Mouse (Mus musculus): ENCODE measurements around the gene Cd300lg. TPM values are rescaled to one million over a fixed set of nuclear protein-coding genes. Genes with fewer than 3 reads are reported as not detected.

Cd300lg gene
- polyA plus RNA-seq, 1 experiment from 2014 or later, result 0.27 TPM

GRCm38 (mm10) chr11:102039487-102040137 is 1.7 kb upstream of the Cd300lg start:
- Histone ChIP-seq H3K4me3 (ENCODE audit: low read depth, low read length) (no peak overlapping the region), H3K36me3 (ENCODE audit: control insufficient read depth, insufficient read depth, low read length) (no peaks in the 10 kb centered on the region), H3K27ac (ENCODE audit: low read depth, low read length) (no peak overlapping the region), H3K9me3 (ENCODE audit: control insufficient read depth, low read length) (no peaks in the 10 kb centered on the region), H3K27me3 (replicated peaks; ENCODE audit: control insufficient read depth, insufficient read depth, low read length) (no peaks in the 10 kb centered on the region), H3K9ac (ENCODE audit: low read depth, low read length) (no peak overlapping the region), H3K4me2 (no peak overlapping the region), H3K4me1 (replicated peaks; ENCODE audit: control insufficient read depth, insufficient read depth, low read length) (no peaks in the 10 kb centered on the region)
- no peak for ATAC-seq (replicated peaks; ENCODE audit: low FRiP score)
- WGBS, result 69% methylated on average over 13 of the region's 13 CpGs
- no peak for DNase-seq (ENCODE audit: low spot score)

- no peaks in the 10 kb centered on the region for H3K9me3 ChIP-seq (ENCODE audit: control insufficient read depth, low read length)
- no peaks in the 10 kb centered on the region for H3K36me3 ChIP-seq (ENCODE audit: control insufficient read depth, insufficient read depth, low read length)
- peak; percentile 82 for DNase-seq (ENCODE audit: low spot score)
- H3K4me3 ChIP-seq (ENCODE audit: low read depth, low read length), result no peak overlapping the region
- H3K4me1 ChIP-seq (replicated peaks; ENCODE audit: control insufficient read depth, insufficient read depth, low read length), result no peaks in the 10 kb centered on the region
- H3K9ac ChIP-seq (ENCODE audit: low read depth, low read length), result no peak overlapping the region
- no peak overlapping the region for H3K27ac ChIP-seq (ENCODE audit: low read depth, low read length)
- no peaks in the 10 kb centered on the region for H3K27me3 ChIP-seq (replicated peaks; ENCODE audit: control insufficient read depth, insufficient read depth, low read length)
- no peak overlapping the region for H3K4me2 ChIP-seq
- peak; percentile 58 for ATAC-seq (replicated peaks; ENCODE audit: low FRiP score)
- under 1% methylated on average over 9 of the region's 9 CpGs for WGBS
Measured at GRCm38 (mm10) chr11:102040138-102040524, 1.2 kb upstream of the Cd300lg start.

DNA sequence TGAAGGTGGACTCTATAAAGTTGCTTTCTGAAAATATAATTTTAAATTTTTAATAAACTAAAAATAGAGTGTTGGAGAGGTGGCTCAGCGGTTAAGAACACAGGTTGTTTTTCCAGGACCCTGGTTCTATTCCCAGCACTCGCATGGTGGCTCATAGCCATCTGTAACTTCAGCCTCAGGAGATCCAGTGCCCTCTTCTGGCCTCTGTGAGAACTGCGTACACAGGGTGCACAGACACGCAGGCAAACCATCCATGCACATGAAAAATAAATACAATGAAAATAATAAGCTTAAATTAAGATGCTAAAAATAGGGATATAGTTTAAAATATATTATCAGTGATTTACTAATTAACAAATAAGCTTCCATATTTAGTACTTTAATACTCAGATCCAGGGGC is 663 bp upstream of the Cd300lg start:
- Histone ChIP-seq H3K27ac (ENCODE audit: low read depth, low read length) (no peak overlapping the region), H3K4me3 (ENCODE audit: low read depth, low read length) (no peak overlapping the region), H3K36me3 (ENCODE audit: control insufficient read depth, insufficient read depth, low read length) (0 out of 2 replicates have a peak, but pooled peaks cover 1% of the 10 kb centered on the region), H3K4me2 (no peak overlapping the region), H3K9me3 (ENCODE audit: control insufficient read depth, low read length) (no peaks in the 10 kb centered on the region), H3K9ac (ENCODE audit: low read depth, low read length) (no peak overlapping the region), H3K4me1 (replicated peaks; ENCODE audit: control insufficient read depth, insufficient read depth, low read length) (no peaks in the 10 kb centered on the region), H3K27me3 (replicated peaks; ENCODE audit: control insufficient read depth, insufficient read depth, low read length) (no peaks in the 10 kb centered on the region)
- ATAC-seq (replicated peaks; ENCODE audit: low FRiP score) (no peak), DNase-seq (ENCODE audit: low spot score) (no peak)
- WGBS, result 69% methylated on average over 4 of the region's 4 CpGs

DNA sequence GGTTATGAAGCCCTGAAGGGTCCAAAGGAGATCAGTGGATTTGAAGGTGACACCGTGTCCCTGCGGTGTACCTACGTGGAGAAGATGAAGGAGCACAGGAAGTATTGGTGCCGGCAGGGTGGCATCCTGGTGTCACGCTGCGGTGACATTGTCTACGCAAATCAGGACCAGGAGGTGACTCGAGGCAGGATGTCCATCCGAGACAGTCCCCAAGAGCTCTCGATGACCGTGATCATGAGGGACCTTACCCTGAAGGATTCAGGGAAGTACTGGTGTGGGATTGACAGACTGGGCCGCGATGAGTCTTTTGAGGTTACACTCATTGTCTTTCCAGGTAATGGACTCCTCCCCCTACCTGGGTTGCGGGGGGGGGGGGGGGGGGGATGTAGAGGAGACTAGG is 1.7 kb downstream of the Cd300lg start:
- H3K4me2 ChIP-seq, result no peak overlapping the region
- no peak overlapping the region for H3K9ac ChIP-seq (ENCODE audit: low read depth, low read length)
- DNase-seq (ENCODE audit: low spot score) (no peak), ATAC-seq (replicated peaks; ENCODE audit: low FRiP score) (no peak)
- no peak overlapping the region for H3K4me3 ChIP-seq (ENCODE audit: low read depth, low read length)
- 89% methylated on average over 13 of the region's 14 CpGs for WGBS
- H3K27me3 ChIP-seq (replicated peaks; ENCODE audit: control insufficient read depth, insufficient read depth, low read length), result no peaks in the 10 kb centered on the region
- H3K9me3 ChIP-seq (ENCODE audit: control insufficient read depth, low read length), result no peaks in the 10 kb centered on the region
- no peaks in the 10 kb centered on the region for H3K4me1 ChIP-seq (replicated peaks; ENCODE audit: control insufficient read depth, insufficient read depth, low read length)
- 0 out of 2 replicates have a peak, but pooled peaks cover 2% of the 10 kb centered on the region for H3K36me3 ChIP-seq (ENCODE audit: control insufficient read depth, insufficient read depth, low read length)
- no peak overlapping the region for H3K27ac ChIP-seq (ENCODE audit: low read depth, low read length)

DNA sequence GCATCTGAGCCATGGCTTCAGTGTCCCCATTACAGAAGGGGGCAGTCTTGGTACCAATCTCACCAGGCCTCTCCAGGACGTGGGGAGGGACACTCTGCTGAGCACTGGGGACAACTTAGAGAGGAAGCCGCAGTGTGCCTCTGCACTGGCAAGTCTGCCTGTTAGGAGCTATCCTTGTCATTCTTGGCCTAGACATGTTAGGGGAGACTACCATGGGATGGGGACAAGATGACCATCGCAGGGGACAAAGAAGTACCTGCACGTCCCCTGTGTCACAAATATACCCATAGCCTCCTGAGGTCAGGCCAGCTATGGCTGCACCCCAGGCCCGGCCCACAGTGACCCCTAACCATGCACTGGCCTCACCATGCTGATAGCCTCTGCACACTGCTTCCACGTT is 2.1 kb downstream of the Cd300lg start:
- Histone ChIP-seq H3K4me2 (no peak overlapping the region), H3K27me3 (replicated peaks; ENCODE audit: control insufficient read depth, insufficient read depth, low read length) (no peaks in the 10 kb centered on the region), H3K4me3 (ENCODE audit: low read depth, low read length) (no peak overlapping the region), H3K4me1 (replicated peaks; ENCODE audit: control insufficient read depth, insufficient read depth, low read length) (no peaks in the 10 kb centered on the region), H3K36me3 (ENCODE audit: control insufficient read depth, insufficient read depth, low read length) (0 out of 2 replicates have a peak, but pooled peaks cover 2% of the 10 kb centered on the region), H3K9me3 (ENCODE audit: control insufficient read depth, low read length) (no peaks in the 10 kb centered on the region), H3K9ac (ENCODE audit: low read depth, low read length) (no peak overlapping the region), H3K27ac (ENCODE audit: low read depth, low read length) (no peak overlapping the region)
- 83% methylated on average over 6 of the region's 6 CpGs for WGBS
- DNase-seq (ENCODE audit: low spot score) (no peak), ATAC-seq (replicated peaks; ENCODE audit: low FRiP score) (no peak)

- WGBS, result 79% methylated on average over 7 of the region's 7 CpGs
Measured at GRCm38 (mm10) chr11:102044691-102045212, 3.4 kb downstream of the Cd300lg start.

GRCm38 (mm10) chr11:102046607-102047006 is 5.3 kb downstream of the Cd300lg start:
- DNase-seq (ENCODE audit: low spot score) (no peak), ATAC-seq (replicated peaks; ENCODE audit: low FRiP score) (no peak)
- 78% methylated on average over 9 of the region's 9 CpGs for WGBS

More at GRCm38 (mm10) chr11:102044691-102045212, 3.4 kb downstream of the Cd300lg start:
- 0 out of 2 replicates have a peak, but pooled peaks cover 2% of the 10 kb centered on the region for H3K36me3 ChIP-seq (ENCODE audit: control insufficient read depth, insufficient read depth, low read length)
- H3K4me2 ChIP-seq, result no peak overlapping the region
- no peaks in the 10 kb centered on the region for H3K27me3 ChIP-seq (replicated peaks; ENCODE audit: control insufficient read depth, insufficient read depth, low read length)
- no peak overlapping the region for H3K27ac ChIP-seq (ENCODE audit: low read depth, low read length)
- no peak overlapping the region for H3K9ac ChIP-seq (ENCODE audit: low read depth, low read length)
- no peak overlapping the region for H3K4me3 ChIP-seq (ENCODE audit: low read depth, low read length)
- no peaks in the 10 kb centered on the region for H3K9me3 ChIP-seq (ENCODE audit: control insufficient read depth, low read length)
- no peaks in the 10 kb centered on the region for H3K4me1 ChIP-seq (replicated peaks; ENCODE audit: control insufficient read depth, insufficient read depth, low read length)
- ATAC-seq (replicated peaks; ENCODE audit: low FRiP score) (no peak), DNase-seq (ENCODE audit: low spot score) (no peak)

DNA sequence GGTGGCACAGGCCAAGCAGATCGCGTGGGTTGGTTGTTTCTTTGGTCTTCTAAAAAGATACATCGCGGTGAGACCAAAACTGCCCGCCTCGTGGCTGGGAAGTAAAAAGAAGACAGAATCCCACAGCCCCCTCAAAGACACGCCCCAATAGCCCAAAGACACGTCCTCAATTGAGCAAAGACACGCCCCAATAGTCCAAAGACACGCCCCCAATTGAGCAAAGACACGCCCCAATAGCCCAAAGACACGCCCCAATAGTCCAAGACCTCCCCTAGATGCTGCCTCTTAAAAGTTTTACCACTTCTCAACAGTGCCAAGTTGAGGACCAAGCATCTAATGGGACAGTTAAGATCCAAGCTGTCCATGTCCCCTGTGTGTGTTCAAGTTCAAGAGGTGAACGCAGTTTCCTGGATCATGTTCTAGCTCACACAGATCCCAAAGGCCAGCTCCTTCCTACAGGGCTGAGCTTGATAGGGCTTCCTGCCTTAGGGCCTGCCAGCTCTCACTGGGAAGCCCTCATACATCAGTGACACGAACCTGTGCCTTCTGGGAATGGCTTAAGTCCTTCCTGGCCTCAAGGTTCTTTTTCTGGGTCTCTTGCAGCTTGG is 8.7 kb downstream of the Cd300lg start:
- Histone ChIP-seq H3K27me3 (replicated peaks; ENCODE audit: control insufficient read depth, insufficient read depth, low read length) (peaks cover 6% of the 10 kb centered on the region; the same call in 1 of the 2 replicates), H3K27ac (ENCODE audit: low read depth, low read length) (no peak overlapping the region), H3K4me1 (replicated peaks; ENCODE audit: control insufficient read depth, insufficient read depth, low read length) (no peaks in the 10 kb centered on the region), H3K4me3 (ENCODE audit: low read depth, low read length) (no peak overlapping the region), H3K9me3 (ENCODE audit: control insufficient read depth, low read length) (no peaks in the 10 kb centered on the region), H3K36me3 (ENCODE audit: control insufficient read depth, insufficient read depth, low read length) (0 out of 2 replicates have a peak, but pooled peaks cover 2% of the 10 kb centered on the region), H3K4me2 (no peak overlapping the region), H3K9ac (ENCODE audit: low read depth, low read length) (no peak overlapping the region)
- DNase-seq (ENCODE audit: low spot score), result no peak
- ATAC-seq (replicated peaks; ENCODE audit: low FRiP score), result no peak
- 51% methylated on average over 14 of the region's 14 CpGs for WGBS

More at GRCm38 (mm10) chr11:102046607-102047006, 5.3 kb downstream of the Cd300lg start:
- Histone ChIP-seq H3K27me3 (replicated peaks; ENCODE audit: control insufficient read depth, insufficient read depth, low read length) (no peaks in the 10 kb centered on the region), H3K9ac (ENCODE audit: low read depth, low read length) (no peak overlapping the region), H3K4me3 (ENCODE audit: low read depth, low read length) (no peak overlapping the region), H3K36me3 (ENCODE audit: control insufficient read depth, insufficient read depth, low read length) (0 out of 2 replicates have a peak, but pooled peaks cover 2% of the 10 kb centered on the region), H3K27ac (ENCODE audit: low read depth, low read length) (no peak overlapping the region), H3K4me2 (no peak overlapping the region), H3K9me3 (ENCODE audit: control insufficient read depth, low read length) (no peaks in the 10 kb centered on the region), H3K4me1 (replicated peaks; ENCODE audit: control insufficient read depth, insufficient read depth, low read length) (no peaks in the 10 kb centered on the region)

Data from liver, embryonic 11.5 days (tissue).